Mouse (Mus musculus) forebrain, postnatal 0 days (tissue): ENCODE measurements around the gene Man2a2. TPM values are rescaled to one million over a fixed set of nuclear protein-coding genes. Genes with fewer than 3 reads are reported as not detected.

Source experiments
- ATAC-seq: fragments of 200-750 bp; cut with Nextera tagmentation; 2 replicates; pipeline ENCODE4 v1.8.0; 2017; ENCODE audit warnings: mild to moderate bottlenecking, moderate library complexity
- DNase-seq: peaks from one replicate; pipeline ENCODE4 v3.0.0-alpha.2; 2015
- H3K27ac ChIP-seq: fragments of 300-500 bp; sonication (generic); 2 replicates; pipeline ENCODE4 v1.5.1; 2014; ENCODE audit warnings: low read depth, mild to moderate bottlenecking, antibody characterized with exemption, low read length, moderate library complexity, mixed read lengths
- H3K27me3 ChIP-seq: fragments of 300-500 bp; sonication (generic); 2 replicates; pipeline ENCODE4 v1.6.1; 2014; ENCODE audit warnings: mild to moderate bottlenecking, low read length, mixed read lengths; ENCODE audit not compliant: insufficient read depth
- H3K36me3 ChIP-seq: fragments of 300-500 bp; sonication (generic); 2 replicates; pipeline ENCODE4 v1.6.1; 2014; ENCODE audit warnings: mild to moderate bottlenecking, moderate library complexity; ENCODE audit not compliant: insufficient read depth
- H3K4me1 ChIP-seq: fragments of 300-500 bp; sonication (generic); 2 replicates; pipeline ENCODE4 v1.6.1; 2014; ENCODE audit warnings: antibody characterized with exemption; ENCODE audit not compliant: insufficient read depth
- H3K4me2 ChIP-seq: fragments of 300-500 bp; sonication (generic); 2 replicates; pipeline ENCODE4 v1.6.1; 2014; ENCODE audit warnings: low read depth, mild to moderate bottlenecking, moderate library complexity
- H3K4me3 ChIP-seq: fragments of 300-500 bp; sonication (generic); 2 replicates; pipeline ENCODE4 v1.5.1; 2014; ENCODE audit warnings: low read depth, low read length, mixed read lengths
- H3K9ac ChIP-seq: fragments of 300-500 bp; sonication (generic); 2 replicates; pipeline ENCODE4 v1.6.1; 2014; ENCODE audit warnings: mild to moderate bottlenecking
- H3K9me3 ChIP-seq: fragments of 300-500 bp; sonication (generic); 2 replicates; pipeline ENCODE4 v1.6.1; 2016; ENCODE audit warnings: low read length
- CTCF ChIP-seq: sonication (generic); IDR thresholded peaks from 2 replicates; pipeline ENCODE4 v1.5.1; 2016; ENCODE audit warnings: antibody characterized with exemption, control low read depth, low read depth
- WGBS: fragments of 180-500 bp; shearing (Covaris S2); extraction: QIAGEN DNeasy Blood & Tissue Kit; methylation state at CpG from one replicate; pipeline ENCODE4 v1.1.7; 2014; 5-methylcytosine and 5-hydroxymethylcytosine counted together
- polyA plus RNA-seq: library from polyadenylated mRNA; unstranded; fragments of >200 nt; fragmentation: Nextera tagmentation; extraction: Ambion mirVana; gene quantifications from 2 replicates; pipeline ENCODE4 v1.2.1, GENCODE M21; 2015
- total RNA-seq: library from RNA; depleted of rRNA; stranded (reverse); fragments of >200 nt; gene quantifications from 2 replicates; pipeline ENCODE4 v1.2.3, GENCODE M21; 2014

Man2a2 gene
- total and polyA plus RNA-seq, 2 experiments from 2014 or later, result 12.0 to 54.8 TPM

DNA sequence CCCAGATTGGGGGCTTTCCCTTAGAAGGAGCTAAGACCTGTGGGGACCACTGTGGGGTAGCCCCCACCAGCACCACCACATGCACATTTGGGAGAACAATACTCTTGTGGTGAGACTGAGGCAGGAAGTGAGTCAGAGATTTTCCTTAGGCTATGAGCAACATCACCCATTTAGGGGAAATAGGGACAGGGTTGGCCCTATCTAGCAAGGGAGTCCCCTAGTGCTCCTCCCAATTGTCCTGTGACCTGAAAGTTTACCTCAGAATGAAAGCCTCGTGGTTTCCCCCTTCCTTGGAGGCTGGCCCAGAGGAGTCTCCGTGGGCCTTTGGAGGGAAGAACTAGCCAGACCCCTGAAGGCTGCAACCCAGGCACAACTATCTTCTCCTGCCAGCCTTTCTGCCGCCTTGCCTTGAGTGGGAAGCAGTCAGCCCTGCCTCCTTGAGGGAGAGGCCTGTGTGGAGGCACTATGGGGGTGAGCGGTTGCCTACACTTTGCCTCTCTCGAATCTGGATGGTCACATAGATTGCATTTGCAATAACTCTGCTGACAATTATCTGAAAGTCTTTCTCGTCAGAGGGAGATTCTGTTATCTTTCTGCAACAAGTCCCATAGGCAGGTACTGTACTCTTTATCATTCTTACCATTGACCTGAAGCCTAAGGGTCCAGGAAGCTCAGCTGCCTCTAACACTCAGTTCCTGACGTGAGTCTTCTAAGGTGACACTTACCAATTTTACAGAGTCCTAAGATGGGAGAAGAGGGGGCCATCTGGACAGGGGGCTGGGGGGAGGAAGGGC is 33.1 kb upstream of the Man2a2 start:
- H3K9ac ChIP-seq, result no peak overlapping the region
- H3K4me3 ChIP-seq, result no peak overlapping the region
- no peak overlapping the region for H3K27ac ChIP-seq
- no peak for DNase-seq
- 64% methylated on average over 7 of the region's 7 CpGs for WGBS
- TF ChIP-seq CTCF, result no peak
- peaks cover 20% of the 10 kb centered on the region for H3K4me1 ChIP-seq
- H3K9me3 ChIP-seq, result no peaks in the 10 kb centered on the region
- H3K27me3 ChIP-seq, result no peaks in the 10 kb centered on the region
- no peak overlapping the region for H3K4me2 ChIP-seq
- no peaks in the 10 kb centered on the region for H3K36me3 ChIP-seq
- ATAC-seq, result no peak

DNA sequence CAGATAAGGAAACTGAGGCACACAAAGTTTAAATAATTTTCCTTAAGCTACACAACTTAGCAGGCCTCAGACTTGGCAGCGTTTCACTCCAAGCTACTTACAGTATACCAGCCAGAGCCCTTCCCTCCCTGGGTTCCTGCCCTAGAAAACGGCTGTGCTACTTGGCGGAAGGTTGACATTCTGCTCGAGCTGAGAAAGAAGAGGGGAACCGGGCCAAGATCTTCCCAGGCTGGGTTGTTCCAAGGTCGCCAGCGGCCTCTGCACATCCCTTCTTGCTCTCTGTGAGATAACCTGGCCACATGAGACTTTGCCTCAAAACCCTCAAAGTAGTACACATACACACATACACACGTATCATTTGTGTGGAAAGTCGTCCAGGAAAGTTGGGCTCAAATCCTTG is 32.4 kb upstream of the Man2a2 start:
- H3K4me1 ChIP-seq, result peaks cover 20% of the 10 kb centered on the region
- H3K27ac ChIP-seq, result no peak overlapping the region
- 32% methylated on average over 9 of the region's 9 CpGs for WGBS
- peak overlapping the region; percentile 95; the same call in 1 of the 2 replicates for H3K4me2 ChIP-seq
- H3K4me3 ChIP-seq, result no peak overlapping the region
- DNase-seq, result peak; percentile 83
- no peaks in the 10 kb centered on the region for H3K9me3 ChIP-seq
- ATAC-seq, result peak; percentile 56; the same call in 1 of the 2 replicates
- TF ChIP-seq CTCF, result no peak
- no peaks in the 10 kb centered on the region for H3K36me3 ChIP-seq
- H3K9ac ChIP-seq, result no peak overlapping the region
- no peaks in the 10 kb centered on the region for H3K27me3 ChIP-seq

DNA sequence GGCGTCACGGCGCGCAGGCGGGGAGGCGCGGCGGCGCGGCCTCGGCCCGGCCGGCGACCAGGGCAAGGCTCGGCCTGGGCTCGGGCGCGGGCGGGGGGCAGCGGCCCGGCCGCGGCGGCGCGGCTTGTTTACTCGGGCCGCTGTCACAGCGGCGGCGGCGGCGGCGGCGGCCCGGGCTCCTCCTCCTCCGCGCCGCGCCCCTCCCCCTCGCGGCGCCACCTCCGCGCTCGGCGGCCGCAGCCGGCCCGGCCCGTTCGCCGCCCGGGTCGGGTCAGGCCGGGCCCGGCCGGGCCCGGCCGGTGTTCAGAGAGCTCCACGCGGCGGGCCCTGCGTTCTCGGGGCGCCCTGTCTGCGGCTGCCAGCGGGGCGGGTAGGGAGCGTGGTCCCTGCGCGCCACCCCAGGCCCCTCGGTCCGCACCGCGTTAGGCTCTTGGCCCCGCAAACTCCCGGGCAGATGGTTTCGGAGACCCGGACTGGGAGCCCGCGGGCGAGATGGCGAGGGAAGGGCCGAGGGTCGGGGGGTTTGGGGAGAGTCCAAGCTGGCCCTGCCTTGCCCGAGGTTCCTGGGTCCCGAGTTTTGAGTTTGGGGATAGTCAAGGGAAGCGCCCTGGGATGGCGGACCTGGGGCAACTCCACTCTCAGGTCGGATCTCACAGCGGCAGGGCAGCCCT is 31.6 kb upstream of the Man2a2 start:
- Histone ChIP-seq H3K27ac (peak overlapping the region; percentile 87), H3K27me3 (no peaks in the 10 kb centered on the region), H3K9me3 (no peaks in the 10 kb centered on the region), H3K4me1 (peaks cover 20% of the 10 kb centered on the region), H3K4me3 (peak overlapping the region; percentile 87), H3K36me3 (peaks cover 2% of the 10 kb centered on the region; the same call in 1 of the 2 replicates), H3K9ac (peak overlapping the region; percentile 87), H3K4me2 (peak overlapping the region; percentile 95)
- under 1% methylated on average over 43 of the region's 92 CpGs for WGBS
- TF ChIP-seq CTCF, result no peak
- DNase-seq, result peak; percentile 58
- peak; percentile 56 for ATAC-seq

DNA sequence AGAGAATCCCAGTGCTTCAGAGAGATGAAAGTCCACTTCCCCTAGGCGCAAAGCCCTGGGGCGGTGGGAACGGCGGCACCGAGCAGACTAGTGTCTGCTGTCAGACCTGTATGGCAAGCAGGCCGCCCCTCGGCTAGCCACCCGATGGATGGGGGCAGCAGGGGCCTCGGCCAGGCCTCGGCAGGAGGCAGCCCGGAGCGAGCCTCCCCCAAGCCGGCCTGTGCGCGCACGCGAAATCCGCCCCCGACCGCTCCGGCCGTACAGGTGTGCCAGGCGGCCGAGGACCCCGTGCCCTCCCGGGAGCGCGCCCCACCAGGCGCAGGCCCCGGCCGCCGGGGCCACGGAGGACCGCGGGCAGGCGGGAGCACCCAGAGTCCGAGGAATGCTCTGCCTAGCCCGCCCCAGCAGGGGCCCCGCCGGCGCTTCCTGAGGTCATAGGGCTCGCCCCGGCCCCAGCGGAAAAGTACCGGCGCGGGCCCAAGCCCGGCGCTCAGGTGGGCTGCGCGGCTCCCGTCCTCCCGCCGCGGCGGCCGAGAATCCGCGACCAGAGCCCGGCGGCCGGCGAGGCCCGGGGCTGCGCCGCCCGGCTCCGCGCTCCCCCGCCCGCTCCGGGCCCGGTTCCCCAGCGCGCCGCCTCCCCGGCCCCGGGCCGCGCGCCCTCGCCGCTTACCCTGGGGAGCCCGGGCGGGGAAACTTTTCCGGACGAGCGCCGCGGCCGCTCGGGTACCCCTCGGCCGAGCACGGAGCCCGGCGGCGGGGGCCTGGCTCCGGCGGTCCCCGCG is 30.9 kb upstream of the Man2a2 start:
- peak overlapping the region; percentile 87 for H3K27ac ChIP-seq
- H3K4me1 ChIP-seq, result peaks cover 20% of the 10 kb centered on the region
- peaks cover 9% of the 10 kb centered on the region for H3K36me3 ChIP-seq
- ATAC-seq, result peak; percentile 56
- peak overlapping the region; percentile 95 for H3K4me2 ChIP-seq
- no peaks in the 10 kb centered on the region for H3K27me3 ChIP-seq
- H3K9me3 ChIP-seq, result no peaks in the 10 kb centered on the region
- TF ChIP-seq CTCF, result no peak
- DNase-seq, result peak; percentile 25
- peak overlapping the region; percentile 87 for H3K4me3 ChIP-seq
- H3K9ac ChIP-seq, result peak overlapping the region; percentile 87
- under 1% methylated on average over 81 of the region's 102 CpGs for WGBS

DNA sequence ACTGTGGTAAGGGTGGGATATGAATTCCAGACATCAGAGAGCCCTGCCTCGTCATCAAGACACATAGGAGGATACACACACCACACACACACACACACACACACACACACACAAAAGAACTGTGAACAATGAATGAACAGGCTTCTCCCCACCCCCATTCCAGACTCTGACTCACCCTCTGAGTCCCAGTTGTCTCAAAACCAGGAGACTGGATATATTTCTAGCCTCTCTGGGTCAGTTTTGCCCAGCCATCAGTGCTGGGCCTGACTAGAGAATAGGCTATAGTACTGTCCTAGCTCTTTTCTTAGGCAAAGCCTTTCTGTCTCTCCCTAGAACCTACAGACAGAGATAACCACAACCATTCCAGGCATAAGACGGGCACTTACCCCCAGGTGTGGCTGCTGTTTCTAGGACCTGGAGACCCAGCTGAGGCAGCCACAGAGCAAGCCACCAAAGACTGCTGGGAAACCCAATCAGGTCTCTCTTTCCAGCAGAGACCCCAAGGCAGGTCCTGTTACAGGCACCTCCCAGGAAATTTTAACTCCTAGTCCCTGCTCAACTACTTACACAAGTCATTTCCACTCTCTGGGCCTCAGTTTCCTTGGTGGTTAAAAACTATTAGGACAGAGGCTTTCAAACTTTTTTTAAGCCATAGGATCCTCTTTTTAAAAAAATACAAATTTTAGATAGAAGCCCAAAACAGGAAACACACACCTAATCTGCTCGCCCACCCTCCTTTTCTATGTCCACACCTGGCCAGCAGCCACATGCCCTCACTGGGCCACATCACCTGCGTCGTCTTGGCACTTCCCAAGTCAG is 30.1 kb upstream of the Man2a2 start:
- Histone ChIP-seq H3K27me3 (no peaks in the 10 kb centered on the region), H3K9ac (peak overlapping the region; percentile 87), H3K4me1 (peaks cover 20% of the 10 kb centered on the region), H3K9me3 (no peaks in the 10 kb centered on the region), H3K36me3 (peaks cover 17% of the 10 kb centered on the region), H3K4me3 (peak overlapping the region; percentile 87), H3K4me2 (peak overlapping the region; percentile 95), H3K27ac (peak overlapping the region; percentile 87)
- 21% methylated on average over 5 of the region's 5 CpGs for WGBS
- ATAC-seq, result no peak
- no peak for TF ChIP-seq CTCF
- DNase-seq, result no peak

DNA sequence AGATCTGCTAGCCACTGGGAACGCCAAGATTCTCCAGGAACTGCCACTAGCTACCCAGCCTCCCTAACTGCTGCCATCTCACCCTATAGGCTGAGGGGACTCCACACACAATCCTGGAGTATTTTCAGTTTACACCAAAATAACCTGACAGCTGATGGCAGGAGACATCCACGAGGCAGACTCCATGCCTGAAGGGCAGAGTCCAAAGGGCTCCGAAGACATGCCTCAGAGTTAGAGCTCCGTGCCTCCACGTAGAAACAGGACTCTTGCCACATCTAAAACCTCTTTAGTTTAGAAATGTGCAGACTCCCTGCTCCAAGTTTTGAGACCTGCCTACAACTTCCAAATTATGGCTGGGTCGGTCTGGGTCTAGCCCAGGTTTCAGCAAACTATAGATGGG is 29.4 kb upstream of the Man2a2 start:
- Histone ChIP-seq H3K4me3 (no peak overlapping the region), H3K9ac (no peak overlapping the region), H3K9me3 (no peaks in the 10 kb centered on the region), H3K4me1 (peaks cover 20% of the 10 kb centered on the region), H3K36me3 (peaks cover 22% of the 10 kb centered on the region), H3K4me2 (peak overlapping the region; percentile 95), H3K27me3 (no peaks in the 10 kb centered on the region), H3K27ac (no peak overlapping the region)
- TF ChIP-seq CTCF, result no peak
- DNase-seq (no peak), ATAC-seq (no peak)
- 73% methylated on average over 6 of the region's 6 CpGs for WGBS
